Mouse (Mus musculus) limb, embryonic 12.5 days (tissue): Measurements from ENCODE around the gene Pmp22. TPM values are rescaled to one million over a fixed set of nuclear protein-coding genes. Genes with fewer than 3 reads are reported as not detected.
A peak's percentile ranks its signal among the peaks of the same experiment; 100 is the strongest.

Experiments
- ATAC-seq: fragments of 200-750 bp; cut with Nextera tagmentation; 2 replicates; pipeline ENCODE4 v1.8.0; 2017; ENCODE audit warnings: low read depth, moderate TSS enrichment; ENCODE audit not compliant: insufficient number of reproducible peaks, insufficient read depth, low FRiP score, low TSS enrichment
- H3K27ac ChIP-seq: fragments of 300-500 bp; sonication (generic); 2 replicates; pipeline ENCODE4 v1.5.1; 2016; ENCODE audit warnings: mild to moderate bottlenecking, moderate library complexity
- H3K27me3 ChIP-seq: fragments of 300-500 bp; sonication (generic); 2 replicates; pipeline ENCODE4 v1.6.1; 2016; ENCODE audit warnings: mild to moderate bottlenecking, moderate library complexity
- H3K36me3 ChIP-seq: fragments of 300-500 bp; sonication (generic); 2 replicates; pipeline ENCODE4 v1.6.1; 2016; ENCODE audit warnings: mild to moderate bottlenecking, moderate library complexity
- H3K4me1 ChIP-seq: fragments of 300-500 bp; sonication (generic); replicated peaks from 2 replicates; pipeline ENCODE4 v1.6.1; 2016
- H3K4me2 ChIP-seq: fragments of 300-500 bp; sonication (generic); 2 replicates; pipeline ENCODE4 v1.6.1; 2016; ENCODE audit warnings: mild to moderate bottlenecking, moderate library complexity
- H3K4me3 ChIP-seq: fragments of 300-500 bp; sonication (generic); replicated peaks from 2 replicates; pipeline ENCODE4 v1.5.1; 2016; ENCODE audit warnings: mild to moderate bottlenecking
- H3K9ac ChIP-seq: fragments of 300-500 bp; sonication (generic); replicated peaks from 2 replicates; pipeline ENCODE4 v1.6.1; 2016; ENCODE audit warnings: mild to moderate bottlenecking, moderate library complexity
- H3K9me3 ChIP-seq: fragments of 300-500 bp; sonication (generic); 2 replicates; pipeline ENCODE4 v1.6.1; 2016; ENCODE audit warnings: mild to moderate bottlenecking, moderate library complexity
- WGBS: fragments of 180-500 bp; shearing (Covaris S2); methylation state at CpG from one replicate; pipeline ENCODE4 v1.1.7; 2016; 5-methylcytosine and 5-hydroxymethylcytosine counted together
- polyA plus RNA-seq: library from polyadenylated mRNA; unstranded; fragments of >200 nt; fragmentation: Nextera tagmentation; extraction: Ambion mirVana; gene quantifications from 2 replicates; pipeline ENCODE4 v1.2.1, GENCODE M21; 2016

The Pmp22 gene
- polyA plus RNA-seq, 1 experiment from 2014 or later: 56.8 TPM

GRCm38 (mm10) chr11:63109230-63109775, 19.5 kb upstream of the Pmp22 start:
- Histone ChIP-seq H3K36me3 (no peaks in the 10 kb centered on the region), H3K27me3 (no peaks in the 10 kb centered on the region), H3K9ac (no peak overlapping the region), H3K9me3 (no peaks in the 10 kb centered on the region), H3K4me2 (no peak overlapping the region), H3K27ac (no peak overlapping the region), H3K4me1 (peaks cover 8% of the 10 kb centered on the region; the same call in 1 of the 2 replicates), H3K4me3 (no peak overlapping the region)
- ATAC-seq: no peak
- WGBS: 70% methylated on average over 1 of the region's 1 CpGs

- Histone ChIP-seq H3K27ac (no peak overlapping the region), H3K4me3 (no peak overlapping the region), H3K27me3 (no peaks in the 10 kb centered on the region), H3K4me1 (peaks cover 14% of the 10 kb centered on the region; the same call in 1 of the 2 replicates), H3K9me3 (no peaks in the 10 kb centered on the region), H3K9ac (no peak overlapping the region), H3K4me2 (no peak overlapping the region), H3K36me3 (no peaks in the 10 kb centered on the region)
- WGBS: 86% methylated on average over 3 of the region's 3 CpGs
- no peak for ATAC-seq
These were observed 18.5 kb upstream of the Pmp22 start for GRCm38 (mm10) chr11:63110329-63110728.

GRCm38 (mm10) chr11:63114807-63115641, 13.8 kb upstream of the Pmp22 start:
- H3K4me3 ChIP-seq: no peak overlapping the region
- H3K4me1 ChIP-seq: peaks cover 11% of the 10 kb centered on the region; the same call in 1 of the 2 replicates
- H3K27ac ChIP-seq: peak overlapping the region; percentile 66
- no peaks in the 10 kb centered on the region for H3K9me3 ChIP-seq
- H3K9ac ChIP-seq: no peak overlapping the region
- no peaks in the 10 kb centered on the region for H3K27me3 ChIP-seq
- no peaks in the 10 kb centered on the region for H3K36me3 ChIP-seq
- 83% methylated on average over 8 of the region's 8 CpGs for WGBS
- ATAC-seq: no peak
- no peak overlapping the region for H3K4me2 ChIP-seq

GRCm38 (mm10) chr11:63116652-63117051, 12.1 kb upstream of the Pmp22 start:
- Histone ChIP-seq H3K4me2 (no peak overlapping the region), H3K4me3 (no peak overlapping the region), H3K9me3 (no peaks in the 10 kb centered on the region), H3K27me3 (no peaks in the 10 kb centered on the region), H3K36me3 (no peaks in the 10 kb centered on the region), H3K9ac (no peak overlapping the region), H3K4me1 (peaks cover 10% of the 10 kb centered on the region; the same call in 1 of the 2 replicates), H3K27ac (no peak overlapping the region)
- WGBS: 73% methylated on average over 5 of the region's 5 CpGs
- no peak for ATAC-seq

GRCm38 (mm10) chr11:63117266-63117665, 11.5 kb upstream of the Pmp22 start:
- Histone ChIP-seq H3K4me2 (no peak overlapping the region), H3K36me3 (no peaks in the 10 kb centered on the region), H3K27me3 (no peaks in the 10 kb centered on the region), H3K9me3 (no peaks in the 10 kb centered on the region), H3K9ac (no peak overlapping the region), H3K4me3 (no peak overlapping the region), H3K27ac (no peak overlapping the region), H3K4me1 (peaks cover 14% of the 10 kb centered on the region)
- ATAC-seq: no peak
- 86% methylated on average over 1 of the region's 1 CpGs for WGBS

- 88% methylated on average over 7 of the region's 7 CpGs for WGBS
- Histone ChIP-seq H3K27me3 (no peaks in the 10 kb centered on the region), H3K4me3 (no peak overlapping the region), H3K9ac (no peak overlapping the region), H3K36me3 (no peaks in the 10 kb centered on the region), H3K9me3 (no peaks in the 10 kb centered on the region), H3K4me2 (no peak overlapping the region), H3K27ac (no peak overlapping the region), H3K4me1 (peaks cover 27% of the 10 kb centered on the region)
- no peak for ATAC-seq
These were observed 9.0 kb upstream of the Pmp22 start for GRCm38 (mm10) chr11:63119791-63120190.

GRCm38 (mm10) chr11:63122249-63122648, 6.5 kb upstream of the Pmp22 start:
- Histone ChIP-seq H3K4me2 (no peak overlapping the region), H3K9me3 (no peaks in the 10 kb centered on the region), H3K36me3 (no peaks in the 10 kb centered on the region), H3K4me3 (no peak overlapping the region), H3K27ac (no peak overlapping the region; the same call in 1 of the 2 replicates), H3K9ac (no peak overlapping the region), H3K4me1 (peaks cover 30% of the 10 kb centered on the region), H3K27me3 (no peaks in the 10 kb centered on the region)
- ATAC-seq: no peak
- 65% methylated on average over 2 of the region's 2 CpGs for WGBS

GRCm38 (mm10) chr11:63122776-63123350, 5.9 kb upstream of the Pmp22 start:
- peaks cover 30% of the 10 kb centered on the region for H3K4me1 ChIP-seq
- 43% methylated on average over 4 of the region's 4 CpGs for WGBS

GRCm38 (mm10) chr11:63124316-63124715, 4.5 kb upstream of the Pmp22 start:
- Histone ChIP-seq H3K4me3 (no peak overlapping the region), H3K4me2 (no peak overlapping the region), H3K9me3 (no peaks in the 10 kb centered on the region), H3K4me1 (peaks cover 32% of the 10 kb centered on the region), H3K36me3 (no peaks in the 10 kb centered on the region), H3K9ac (0 out of 2 replicates have a peak overlapping the region, but pooled peaks have one; percentile 2), H3K27ac (peak overlapping the region; percentile 26), H3K27me3 (peaks cover 13% of the 10 kb centered on the region)
- WGBS: 4% methylated on average over 4 of the region's 4 CpGs
- no peak for ATAC-seq

More at GRCm38 (mm10) chr11:63122776-63123350, 5.9 kb upstream of the Pmp22 start:
- peaks cover 3% of the 10 kb centered on the region; the same call in 1 of the 2 replicates for H3K27me3 ChIP-seq
- H3K4me2 ChIP-seq: no peak overlapping the region
- no peaks in the 10 kb centered on the region for H3K9me3 ChIP-seq
- no peak overlapping the region for H3K9ac ChIP-seq
- no peaks in the 10 kb centered on the region for H3K36me3 ChIP-seq
- peak overlapping the region; percentile 71 for H3K27ac ChIP-seq
- no peak overlapping the region for H3K4me3 ChIP-seq
- ATAC-seq: no peak

GRCm38 (mm10) chr11:63125832-63126456, 2.8 kb upstream of the Pmp22 start:
- no peak overlapping the region for H3K4me2 ChIP-seq
- H3K27ac ChIP-seq: no peak overlapping the region
- H3K27me3 ChIP-seq: peaks cover 29% of the 10 kb centered on the region
- H3K4me1 ChIP-seq: peaks cover 47% of the 10 kb centered on the region
- H3K9me3 ChIP-seq: no peaks in the 10 kb centered on the region
- 45% methylated on average over 5 of the region's 5 CpGs for WGBS
- no peak overlapping the region for H3K4me3 ChIP-seq
- no peak for ATAC-seq
- H3K9ac ChIP-seq: no peak overlapping the region
- no peaks in the 10 kb centered on the region for H3K36me3 ChIP-seq

- 80% methylated on average over 8 of the region's 8 CpGs for WGBS
- Histone ChIP-seq H3K4me1 (peaks cover 57% of the 10 kb centered on the region), H3K27me3 (peaks cover 39% of the 10 kb centered on the region), H3K9me3 (no peaks in the 10 kb centered on the region), H3K4me2 (no peak overlapping the region), H3K4me3 (no peak overlapping the region), H3K27ac (no peak overlapping the region), H3K36me3 (no peaks in the 10 kb centered on the region), H3K9ac (no peak overlapping the region)
- no peak for ATAC-seq
These were observed 1.8 kb upstream of the Pmp22 start for GRCm38 (mm10) chr11:63126976-63127375.
